Mouse (Mus musculus): Measurements from ENCODE around the gene Anapc5.

Gene Anapc5

GRCm38 (mm10) chr5:122767283-122767682, 53.9 kb downstream of the Anapc5 start:
- no peak for DNase-seq

DNA sequence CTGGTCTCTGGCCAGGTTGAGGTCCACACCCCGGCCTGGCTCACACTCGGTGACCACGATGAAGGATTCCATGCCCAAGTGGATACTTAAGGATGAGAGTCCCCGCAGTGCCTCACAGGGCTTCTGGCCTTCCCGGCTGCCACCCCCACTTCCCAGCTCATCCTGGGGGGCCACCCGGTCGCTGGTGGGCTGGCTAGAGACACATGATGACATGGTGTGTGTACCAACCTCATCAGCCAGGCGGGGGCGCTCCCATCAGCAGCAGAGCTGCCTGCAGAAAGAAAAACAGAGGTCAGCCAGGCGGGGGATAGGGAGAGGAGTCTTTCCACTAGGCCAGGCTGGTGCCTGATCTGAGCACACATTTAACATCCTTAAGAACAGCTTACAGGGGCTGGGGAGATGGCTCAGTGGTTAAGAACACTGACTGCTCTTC, 57.1 kb downstream of the Anapc5 start:
- DNase-seq: peak; percentile 61 to 70

- peak; percentile 39 to 57 for DNase-seq
Observed at GRCm38 (mm10) chr5:122763271-122764031, 57.7 kb downstream of the Anapc5 start.

- DNase-seq: peak in 1 of 2 experiments; percentile 12
Observed at GRCm38 (mm10) chr5:122756680-122757079, 64.5 kb downstream of the Anapc5 start.

GRCm38 (mm10) chr5:122756144-122756543, 65.0 kb downstream of the Anapc5 start:
- DNase-seq: no peak

DNA sequence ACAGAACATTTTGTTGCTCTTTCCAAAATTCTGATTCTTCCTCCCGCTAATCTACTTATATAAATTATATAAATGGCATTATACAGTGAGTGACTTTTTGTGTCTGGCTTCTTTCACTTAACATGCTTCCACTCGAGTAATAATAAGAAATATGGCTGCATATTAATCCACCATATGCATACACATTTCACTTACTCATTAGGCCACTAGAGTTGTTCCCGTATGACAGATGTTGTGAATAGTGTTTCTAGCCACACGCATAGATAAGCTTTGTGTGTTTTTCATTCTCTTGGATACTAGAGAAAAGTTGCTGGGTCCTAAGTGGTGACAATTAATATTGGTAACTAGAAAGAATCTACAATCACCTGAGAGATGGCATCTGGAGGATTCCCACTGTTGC, 65.5 kb downstream of the Anapc5 start:
- no peak for DNase-seq

DNA sequence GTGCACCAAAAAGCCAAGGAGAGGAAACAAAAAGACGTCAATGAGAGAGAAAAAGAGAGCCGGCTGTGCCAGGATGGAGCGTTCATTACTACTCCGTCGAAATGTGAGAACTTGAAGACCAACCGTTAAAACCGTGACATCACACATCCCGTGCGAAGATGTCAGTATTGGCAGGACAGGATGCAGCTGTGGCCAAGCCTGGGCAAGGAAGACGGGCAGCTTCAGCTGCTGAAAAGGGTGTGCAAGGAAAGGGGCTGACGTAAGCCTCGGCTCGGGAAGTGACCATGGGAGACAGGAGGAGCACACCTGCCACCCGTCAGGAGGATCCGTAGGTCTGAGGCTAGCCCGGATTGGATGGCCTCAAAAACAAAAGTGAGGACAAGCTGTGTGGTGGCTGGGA, 66.7 kb downstream of the Anapc5 start:
- peak; percentile 43 to 46 for DNase-seq

GRCm38 (mm10) chr5:122747950-122748349, 73.2 kb downstream of the Anapc5 start:
- peak; percentile 83 to 90 for DNase-seq

DNA sequence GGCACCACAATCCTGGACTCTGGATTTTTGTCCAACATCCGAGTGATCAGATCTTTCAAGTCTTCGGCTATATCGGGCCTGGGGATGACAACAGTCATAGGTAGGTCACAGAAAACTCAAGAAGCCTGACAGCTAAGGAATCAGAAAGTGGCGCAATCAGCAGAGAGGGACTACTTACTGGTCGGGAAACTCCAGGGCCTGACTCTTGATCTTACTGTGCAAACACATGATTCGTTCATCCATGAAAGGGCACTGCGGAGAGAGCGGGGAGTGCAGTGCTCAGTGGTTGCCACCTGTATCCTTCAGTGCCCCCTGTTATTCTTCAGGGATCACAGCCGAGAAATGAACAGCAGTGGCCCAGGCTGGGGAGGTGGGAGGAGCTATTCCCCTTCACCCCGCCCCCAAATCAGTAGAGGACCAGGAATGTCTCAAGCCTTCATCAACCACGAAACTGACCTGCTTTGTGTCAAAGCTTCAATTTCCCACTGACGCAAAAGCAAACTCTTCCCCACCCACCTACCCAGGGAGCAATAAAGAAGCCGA, 77.2 kb downstream of the Anapc5 start:
- peak in 1 of 2 experiments; percentile 39 for DNase-seq

All from lung, postnatal 4 days (tissue).